Mouse (Mus musculus) heart, embryonic 16.5 days (tissue): ENCODE measurements around the gene Cct8l1. TPM values are rescaled to one million over a fixed set of nuclear protein-coding genes. Genes with fewer than 3 reads are reported as not detected.

Experiments used
- ATAC-seq: fragments of 200-750 bp; cut with Nextera tagmentation; replicated peaks from 2 replicates; pipeline ENCODE4 v1.8.0; 2017; ENCODE audit warnings: moderate number of reproducible peaks; ENCODE audit not compliant: insufficient read depth, low FRiP score; ENCODE audit errors: extremely low read depth
- H3K27ac ChIP-seq: fragments of 300-500 bp; sonication (generic); 2 replicates; pipeline ENCODE4 v1.5.1; 2014; ENCODE audit warnings: mild to moderate bottlenecking, low read length, control low read depth, moderate library complexity
- H3K27me3 ChIP-seq: fragments of 300-500 bp; sonication (generic); 2 replicates; pipeline ENCODE4 v1.6.1; 2014; ENCODE audit warnings: low read length, mixed read lengths; ENCODE audit not compliant: control insufficient read depth, insufficient read depth
- H3K36me3 ChIP-seq: fragments of 300-500 bp; sonication (generic); 2 replicates; pipeline ENCODE4 v1.6.1; 2014; ENCODE audit not compliant: control insufficient read depth, insufficient read depth
- H3K4me1 ChIP-seq: fragments of 300-500 bp; sonication (generic); 2 replicates; pipeline ENCODE4 v1.6.1; 2014; ENCODE audit warnings: low read length, mixed read lengths; ENCODE audit not compliant: control insufficient read depth, insufficient read depth
- H3K4me2 ChIP-seq: fragments of 300-500 bp; sonication (generic); 2 replicates; pipeline ENCODE4 v1.6.1; 2014; ENCODE audit warnings: low read depth, mild to moderate bottlenecking, control low read depth, low read length
- H3K4me3 ChIP-seq: fragments of 300-500 bp; sonication (generic); 2 replicates; pipeline ENCODE4 v1.5.1; 2014; ENCODE audit warnings: mild to moderate bottlenecking, control low read depth, low read length
- H3K9ac ChIP-seq: fragments of 300-500 bp; sonication (generic); 2 replicates; pipeline ENCODE4 v1.6.1; 2014; ENCODE audit warnings: low read length, control low read depth
- H3K9me3 ChIP-seq: fragments of 300-500 bp; sonication (generic); replicated peaks from 2 replicates; pipeline ENCODE4 v1.6.1; 2016; ENCODE audit warnings: low read length; ENCODE audit not compliant: control insufficient read depth
- WGBS: fragments of 180-500 bp; shearing (Covaris S2); extraction: QIAGEN DNeasy Blood & Tissue Kit; methylation state at CpG from one replicate; pipeline ENCODE4 v1.1.7; 2014; 5-methylcytosine and 5-hydroxymethylcytosine counted together
- polyA plus RNA-seq: library from polyadenylated mRNA; unstranded; fragments of >200 nt; fragmentation: Nextera tagmentation; extraction: Ambion mirVana; gene quantifications from 2 replicates; pipeline ENCODE4 v1.2.1, GENCODE M21; 2015

The Cct8l1 gene
- polyA plus RNA-seq, 1 experiment from 2014 or later, result 0.16 TPM

GRCm38 (mm10) chr5:25536921-25537409 is 21.1 kb downstream of the Cct8l1 start:
- peaks cover 4% of the 10 kb centered on the region; the same call in 1 of the 2 replicates for H3K4me1 ChIP-seq
- H3K27me3 ChIP-seq, result no peaks in the 10 kb centered on the region
- H3K9ac ChIP-seq, result no peak overlapping the region
- H3K4me3 ChIP-seq, result no peak overlapping the region
- no peaks in the 10 kb centered on the region for H3K9me3 ChIP-seq
- H3K36me3 ChIP-seq, result no peaks in the 10 kb centered on the region
- no peak for ATAC-seq
- H3K4me2 ChIP-seq, result no peak overlapping the region
- WGBS, result 43% methylated on average over 6 of the region's 6 CpGs
- H3K27ac ChIP-seq, result no peak overlapping the region

GRCm38 (mm10) chr5:25540412-25540811 is 24.5 kb downstream of the Cct8l1 start:
- Histone ChIP-seq H3K9me3 (no peaks in the 10 kb centered on the region), H3K4me3 (no peak overlapping the region), H3K27ac (no peak overlapping the region), H3K9ac (no peak overlapping the region), H3K4me2 (no peak overlapping the region), H3K4me1 (no peaks in the 10 kb centered on the region), H3K36me3 (no peaks in the 10 kb centered on the region), H3K27me3 (no peaks in the 10 kb centered on the region)
- ATAC-seq, result no peak

- Histone ChIP-seq H3K27ac (no peak overlapping the region), H3K9ac (no peak overlapping the region), H3K9me3 (no peaks in the 10 kb centered on the region), H3K36me3 (no peaks in the 10 kb centered on the region), H3K4me2 (no peak overlapping the region), H3K4me3 (no peak overlapping the region), H3K4me1 (no peaks in the 10 kb centered on the region), H3K27me3 (no peaks in the 10 kb centered on the region)
- WGBS, result 80% methylated on average over 3 of the region's 3 CpGs
- ATAC-seq, result no peak
Observed at GRCm38 (mm10) chr5:25540921-25541320, 25.1 kb downstream of the Cct8l1 start.

GRCm38 (mm10) chr5:25541661-25542060 is 25.8 kb downstream of the Cct8l1 start:
- Histone ChIP-seq H3K9ac (no peak overlapping the region), H3K4me1 (no peaks in the 10 kb centered on the region), H3K9me3 (no peaks in the 10 kb centered on the region), H3K27ac (no peak overlapping the region), H3K27me3 (no peaks in the 10 kb centered on the region), H3K36me3 (no peaks in the 10 kb centered on the region), H3K4me2 (no peak overlapping the region), H3K4me3 (no peak overlapping the region)
- 72% methylated on average over 2 of the region's 2 CpGs for WGBS
- no peak for ATAC-seq

GRCm38 (mm10) chr5:25544061-25544460 is 28.2 kb downstream of the Cct8l1 start:
- no peak overlapping the region for H3K27ac ChIP-seq
- 84% methylated on average over 3 of the region's 3 CpGs for WGBS

GRCm38 (mm10) chr5:25544566-25544965 is 28.7 kb downstream of the Cct8l1 start:
- no peak overlapping the region for H3K27ac ChIP-seq
- no peak overlapping the region for H3K4me2 ChIP-seq
- H3K9me3 ChIP-seq, result no peaks in the 10 kb centered on the region
- no peak overlapping the region for H3K9ac ChIP-seq
- WGBS, result 84% methylated on average over 5 of the region's 5 CpGs
- no peaks in the 10 kb centered on the region for H3K4me1 ChIP-seq
- ATAC-seq, result no peak
- no peaks in the 10 kb centered on the region for H3K36me3 ChIP-seq
- H3K4me3 ChIP-seq, result no peak overlapping the region
- no peaks in the 10 kb centered on the region for H3K27me3 ChIP-seq

More at GRCm38 (mm10) chr5:25544061-25544460, 28.2 kb downstream of the Cct8l1 start:
- Histone ChIP-seq H3K9me3 (no peaks in the 10 kb centered on the region), H3K27me3 (no peaks in the 10 kb centered on the region), H3K9ac (no peak overlapping the region), H3K36me3 (no peaks in the 10 kb centered on the region), H3K4me2 (no peak overlapping the region), H3K4me3 (no peak overlapping the region), H3K4me1 (no peaks in the 10 kb centered on the region)
- no peak for ATAC-seq

- Histone ChIP-seq H3K27me3 (no peaks in the 10 kb centered on the region), H3K9me3 (no peaks in the 10 kb centered on the region), H3K36me3 (no peaks in the 10 kb centered on the region), H3K9ac (no peak overlapping the region), H3K27ac (no peak overlapping the region), H3K4me1 (no peaks in the 10 kb centered on the region), H3K4me2 (no peak overlapping the region), H3K4me3 (no peak overlapping the region)
- WGBS, result 75% methylated on average over 2 of the region's 2 CpGs
- no peak for ATAC-seq
Observed at GRCm38 (mm10) chr5:25546912-25547311, 31.0 kb downstream of the Cct8l1 start.

GRCm38 (mm10) chr5:25550912-25551311 is 35.0 kb downstream of the Cct8l1 start:
- no peaks in the 10 kb centered on the region for H3K4me1 ChIP-seq
- no peak overlapping the region for H3K27ac ChIP-seq
- H3K9me3 ChIP-seq, result no peaks in the 10 kb centered on the region
- no peak overlapping the region for H3K4me3 ChIP-seq
- H3K4me2 ChIP-seq, result no peak overlapping the region
- no peaks in the 10 kb centered on the region for H3K36me3 ChIP-seq
- ATAC-seq, result no peak
- no peaks in the 10 kb centered on the region for H3K27me3 ChIP-seq
- WGBS, result 75% methylated on average over 1 of the region's 1 CpGs
- no peak overlapping the region for H3K9ac ChIP-seq

GRCm38 (mm10) chr5:25554210-25554609 is 38.3 kb downstream of the Cct8l1 start:
- no peak overlapping the region for H3K4me3 ChIP-seq
- H3K9ac ChIP-seq, result no peak overlapping the region
- H3K4me2 ChIP-seq, result no peak overlapping the region
- H3K4me1 ChIP-seq, result no peaks in the 10 kb centered on the region
- no peaks in the 10 kb centered on the region for H3K36me3 ChIP-seq
- WGBS, result 84% methylated on average over 1 of the region's 1 CpGs
- no peaks in the 10 kb centered on the region for H3K9me3 ChIP-seq
- H3K27me3 ChIP-seq, result no peaks in the 10 kb centered on the region
- no peak overlapping the region for H3K27ac ChIP-seq
- ATAC-seq, result no peak
